Mouse (Mus musculus) heart, postnatal 0 days (tissue): ENCODE measurements around the gene Ablim2. TPM values are rescaled to one million over a fixed set of nuclear protein-coding genes. Genes with fewer than 3 reads are reported as not detected.

Experiments
- ATAC-seq: fragments of 200-750 bp; cut with Nextera tagmentation; 2 replicates; pipeline ENCODE4 v1.8.0; 2017; ENCODE audit warnings: low read depth, moderate number of reproducible peaks, moderate library complexity; ENCODE audit not compliant: insufficient read depth
- DNase-seq: peaks from one replicate; pipeline ENCODE4 v3.0.0-alpha.2; 2016; ENCODE audit warnings: low spot score
- H3K27ac ChIP-seq: fragments of 300-500 bp; sonication (generic); 2 replicates; pipeline ENCODE4 v1.5.1; 2014; ENCODE audit warnings: low read depth, mild to moderate bottlenecking
- H3K27me3 ChIP-seq: fragments of 300-500 bp; sonication (generic); 2 replicates; pipeline ENCODE4 v1.6.1; 2014; ENCODE audit warnings: low read length, mixed read lengths; ENCODE audit not compliant: control insufficient read depth, insufficient read depth
- H3K36me3 ChIP-seq: fragments of 300-500 bp; sonication (generic); replicated peaks from 2 replicates; pipeline ENCODE4 v1.6.1; 2014; ENCODE audit warnings: low read length, mixed read lengths; ENCODE audit not compliant: control insufficient read depth, insufficient read depth
- H3K4me1 ChIP-seq: fragments of 300-500 bp; sonication (generic); 2 replicates; pipeline ENCODE4 v1.6.1; 2014; ENCODE audit warnings: antibody characterized with exemption; ENCODE audit not compliant: control insufficient read depth, insufficient read depth
- H3K4me2 ChIP-seq: fragments of 300-500 bp; sonication (generic); 2 replicates; pipeline ENCODE4 v1.6.1; 2014; ENCODE audit warnings: low read depth, mild to moderate bottlenecking, low read length, moderate library complexity
- H3K4me3 ChIP-seq: fragments of 300-500 bp; sonication (generic); 2 replicates; pipeline ENCODE4 v1.5.1; 2014; ENCODE audit warnings: low read depth, low read length
- H3K9ac ChIP-seq: fragments of 300-500 bp; sonication (generic); replicated peaks from 2 replicates; pipeline ENCODE4 v1.6.1; 2014; ENCODE audit warnings: low read depth, low read length, mixed read lengths
- H3K9me3 ChIP-seq: fragments of 300-500 bp; sonication (generic); replicated peaks from 2 replicates; pipeline ENCODE4 v1.6.1; 2016; ENCODE audit warnings: low read length; ENCODE audit not compliant: control insufficient read depth
- CTCF ChIP-seq: IDR thresholded peaks from 2 replicates; pipeline ENCODE4 v1.5.1; 2016; ENCODE audit warnings: antibody characterized with exemption, control low read depth, low read depth
- EP300 ChIP-seq: IDR thresholded peaks from 2 replicates; pipeline ENCODE4 v1.6.1; 2016; ENCODE audit warnings: antibody characterized with exemption, low read depth
- WGBS: fragments of 180-500 bp; shearing (Covaris S2); extraction: QIAGEN DNeasy Blood & Tissue Kit; methylation state at CpG from one replicate; pipeline ENCODE4 v1.1.7; 2014; 5-methylcytosine and 5-hydroxymethylcytosine counted together
- polyA plus RNA-seq: library from polyadenylated mRNA; unstranded; fragments of >200 nt; fragmentation: Nextera tagmentation; extraction: Ambion mirVana; gene quantifications from 2 replicates; pipeline ENCODE4 v1.2.1, GENCODE M21; 2015
- total RNA-seq: library from RNA; depleted of rRNA; stranded (reverse); fragments of >200 nt; gene quantifications from 2 replicates; pipeline ENCODE4 v1.2.3, GENCODE M21; 2014; ENCODE audit warnings: low replicate concordance

The Ablim2 gene
- total and polyA plus RNA-seq, 2 experiments from 2014 or later = 8.8 to 22.1 TPM

- Histone ChIP-seq H3K27me3 (no peaks in the 10 kb centered on the region), H3K36me3 (no peaks in the 10 kb centered on the region), H3K4me2 (no peak overlapping the region), H3K4me1 (peaks cover 20% of the 10 kb centered on the region), H3K27ac (peak overlapping the region; percentile 58), H3K9ac (peak overlapping the region; percentile 23; the same call in 1 of the 2 replicates), H3K4me3 (no peak overlapping the region), H3K9me3 (no peaks in the 10 kb centered on the region)
- DNase-seq = peak; percentile 65
- TF ChIP-seq CTCF = no peak
- TF ChIP-seq EP300 = no peak
- peak; percentile 62; the same call in 1 of the 2 replicates for ATAC-seq
- 50% methylated on average over 4 of the region's 4 CpGs for WGBS
Observed at GRCm38 (mm10) chr5:35794942-35795341, 37.3 kb downstream of the Ablim2 start.

- Histone ChIP-seq H3K4me3 (no peak overlapping the region), H3K9me3 (no peaks in the 10 kb centered on the region), H3K27ac (peak overlapping the region; percentile 58), H3K9ac (no peak overlapping the region), H3K27me3 (no peaks in the 10 kb centered on the region), H3K36me3 (no peaks in the 10 kb centered on the region), H3K4me1 (peaks cover 20% of the 10 kb centered on the region), H3K4me2 (no peak overlapping the region)
- WGBS = 37% methylated on average over 7 of the region's 7 CpGs
- DNase-seq (peak; percentile 86), ATAC-seq (peak; percentile 84)
- TF ChIP-seq EP300 (no peak), CTCF (peak; percentile 97)
Observed at GRCm38 (mm10) chr5:35795481-35796048, 37.9 kb downstream of the Ablim2 start.

GRCm38 (mm10) chr5:35796136-35796535 is 38.5 kb downstream of the Ablim2 start:
- Histone ChIP-seq H3K36me3 (no peaks in the 10 kb centered on the region), H3K9ac (no peak overlapping the region), H3K27ac (peak overlapping the region; percentile 31; the same call in 1 of the 2 replicates), H3K4me2 (no peak overlapping the region), H3K4me1 (peaks cover 25% of the 10 kb centered on the region), H3K9me3 (no peaks in the 10 kb centered on the region), H3K4me3 (no peak overlapping the region), H3K27me3 (no peaks in the 10 kb centered on the region)
- ATAC-seq (no peak; the same call in 1 of the 2 replicates), DNase-seq (no peak)
- TF ChIP-seq CTCF (no peak), EP300 (no peak)
- WGBS = 73% methylated on average over 5 of the region's 5 CpGs

- no peak for TF ChIP-seq EP300
- TF ChIP-seq CTCF = no peak
- Histone ChIP-seq H3K4me2 (no peak overlapping the region), H3K4me1 (peaks cover 18% of the 10 kb centered on the region), H3K4me3 (no peak overlapping the region), H3K9ac (no peak overlapping the region; the same call in 1 of the 2 replicates), H3K9me3 (no peaks in the 10 kb centered on the region), H3K36me3 (no peaks in the 10 kb centered on the region), H3K27ac (no peak overlapping the region), H3K27me3 (no peaks in the 10 kb centered on the region)
- 38% methylated on average over 5 of the region's 5 CpGs for WGBS
- DNase-seq (no peak), ATAC-seq (no peak)
Observed at GRCm38 (mm10) chr5:35799090-35799489, 41.4 kb downstream of the Ablim2 start.

GRCm38 (mm10) chr5:35803416-35803815 is 45.7 kb downstream of the Ablim2 start:
- Histone ChIP-seq H3K4me1 (0 out of 2 replicates have a peak, but pooled peaks cover 4% of the 10 kb centered on the region), H3K9me3 (no peaks in the 10 kb centered on the region), H3K36me3 (no peaks in the 10 kb centered on the region), H3K27ac (no peak overlapping the region), H3K27me3 (no peaks in the 10 kb centered on the region), H3K9ac (no peak overlapping the region), H3K4me3 (no peak overlapping the region), H3K4me2 (no peak overlapping the region)
- 85% methylated on average over 5 of the region's 5 CpGs for WGBS
- ATAC-seq = no peak
- no peak for TF ChIP-seq CTCF
- no peak for TF ChIP-seq EP300
- no peak for DNase-seq

- Histone ChIP-seq H3K36me3 (no peaks in the 10 kb centered on the region), H3K4me3 (no peak overlapping the region), H3K4me1 (0 out of 2 replicates have a peak, but pooled peaks cover 4% of the 10 kb centered on the region), H3K9me3 (no peaks in the 10 kb centered on the region), H3K4me2 (no peak overlapping the region), H3K27ac (no peak overlapping the region), H3K27me3 (no peaks in the 10 kb centered on the region), H3K9ac (no peak overlapping the region)
- no peak for TF ChIP-seq CTCF
- no peak for TF ChIP-seq EP300
- WGBS = 71% methylated on average over 4 of the region's 4 CpGs
- DNase-seq (no peak), ATAC-seq (peak; percentile 57; the same call in 1 of the 2 replicates)
Observed at GRCm38 (mm10) chr5:35804685-35805084, 47.0 kb downstream of the Ablim2 start.
